Mouse (Mus musculus) hindbrain, embryonic 15.5 days (tissue): ENCODE measurements at regions not wholly inside any gene's neighbourhood (a gene's known extent, or its start where the extent isn't known, plus 50 kb on each side); places are given as distances from the start of the nearest gene placed in this dataset.

Experiments used
- ATAC-seq: fragments of 200-750 bp; cut with Nextera tagmentation; 2 replicates; pipeline ENCODE4 v1.8.0; 2017; ENCODE audit warnings: low read depth, moderate number of reproducible peaks, moderate TSS enrichment; ENCODE audit not compliant: low FRiP score
- H3K27ac ChIP-seq: fragments of 300-500 bp; sonication (generic); replicated peaks from 2 replicates; pipeline ENCODE4 v1.5.1; 2015; ENCODE audit warnings: mild to moderate bottlenecking, inconsistent platforms
- H3K27me3 ChIP-seq: fragments of 300-500 bp; sonication (generic); 2 replicates; pipeline ENCODE4 v1.6.1; 2015; ENCODE audit warnings: control low read depth, inconsistent platforms
- H3K36me3 ChIP-seq: fragments of 300-500 bp; sonication (generic); 2 replicates; pipeline ENCODE4 v1.6.1; 2015; ENCODE audit warnings: control low read depth, inconsistent platforms
- H3K4me1 ChIP-seq: fragments of 300-500 bp; sonication (generic); replicated peaks from 2 replicates; pipeline ENCODE4 v1.6.1; 2015; ENCODE audit warnings: control low read depth, inconsistent platforms
- H3K4me2 ChIP-seq: fragments of 300-500 bp; sonication (generic); 2 replicates; pipeline ENCODE4 v1.6.1; 2015; ENCODE audit warnings: moderate library complexity, mild to moderate bottlenecking, inconsistent platforms
- H3K4me3 ChIP-seq: fragments of 300-500 bp; sonication (generic); 2 replicates; pipeline ENCODE4 v1.5.1; 2015; ENCODE audit warnings: mild to moderate bottlenecking, inconsistent platforms
- H3K9ac ChIP-seq: fragments of 300-500 bp; sonication (generic); 2 replicates; pipeline ENCODE4 v1.6.1; 2015; ENCODE audit warnings: inconsistent platforms
- H3K9me3 ChIP-seq: fragments of 300-500 bp; sonication (generic); 2 replicates; pipeline ENCODE4 v1.6.1; 2016; ENCODE audit warnings: control low read depth, inconsistent platforms
- WGBS: fragments of 180-500 bp; shearing (Covaris S2); methylation state at CpG from one replicate; pipeline ENCODE4 v1.1.7; 2015; 5-methylcytosine and 5-hydroxymethylcytosine counted together

- ATAC-seq = no peak
- WGBS = 43% methylated on average over 5 of the region's 5 CpGs
- H3K9me3 ChIP-seq = no peaks in the 10 kb centered on the region
- peaks cover 8% of the 10 kb centered on the region; the same call in 1 of the 2 replicates for H3K4me1 ChIP-seq
- no peaks in the 10 kb centered on the region for H3K36me3 ChIP-seq
- H3K4me2 ChIP-seq = no peak overlapping the region
- no peak overlapping the region for H3K9ac ChIP-seq
- no peak overlapping the region for H3K27ac ChIP-seq
- H3K4me3 ChIP-seq = no peak overlapping the region
- H3K27me3 ChIP-seq = no peaks in the 10 kb centered on the region
Observed at GRCm38 (mm10) chr4:54838111-54838510, 106.7 kb upstream of the Zfp462 start.

DNA sequence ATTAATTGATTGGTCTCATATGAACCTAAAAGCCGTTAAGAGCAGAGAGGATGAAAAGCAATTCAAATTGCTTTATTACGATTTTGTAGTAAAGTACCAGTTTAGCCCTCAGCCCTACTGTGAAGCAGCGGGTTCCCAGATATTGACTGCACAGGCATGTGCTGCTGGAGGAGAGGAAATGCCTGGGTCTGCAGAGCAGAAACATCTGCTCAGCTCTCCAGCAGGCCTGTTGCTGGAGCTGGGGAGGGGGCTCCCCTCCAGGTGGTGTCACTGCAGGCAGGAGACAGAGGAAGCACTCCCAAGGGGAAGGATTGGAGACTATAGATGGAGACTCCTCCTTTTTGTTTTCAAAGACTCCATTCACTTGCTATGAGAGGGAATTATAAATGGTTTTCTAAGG is 106.1 kb upstream of the Zfp462 start:
- Histone ChIP-seq H3K27ac (no peak overlapping the region), H3K9ac (no peak overlapping the region), H3K4me3 (no peak overlapping the region), H3K27me3 (no peaks in the 10 kb centered on the region), H3K9me3 (no peaks in the 10 kb centered on the region), H3K36me3 (no peaks in the 10 kb centered on the region), H3K4me1 (peaks cover 8% of the 10 kb centered on the region; the same call in 1 of the 2 replicates), H3K4me2 (no peak overlapping the region)
- 35% methylated on average over 3 of the region's 3 CpGs for WGBS
- peak; percentile 59; the same call in 1 of the 2 replicates for ATAC-seq

DNA sequence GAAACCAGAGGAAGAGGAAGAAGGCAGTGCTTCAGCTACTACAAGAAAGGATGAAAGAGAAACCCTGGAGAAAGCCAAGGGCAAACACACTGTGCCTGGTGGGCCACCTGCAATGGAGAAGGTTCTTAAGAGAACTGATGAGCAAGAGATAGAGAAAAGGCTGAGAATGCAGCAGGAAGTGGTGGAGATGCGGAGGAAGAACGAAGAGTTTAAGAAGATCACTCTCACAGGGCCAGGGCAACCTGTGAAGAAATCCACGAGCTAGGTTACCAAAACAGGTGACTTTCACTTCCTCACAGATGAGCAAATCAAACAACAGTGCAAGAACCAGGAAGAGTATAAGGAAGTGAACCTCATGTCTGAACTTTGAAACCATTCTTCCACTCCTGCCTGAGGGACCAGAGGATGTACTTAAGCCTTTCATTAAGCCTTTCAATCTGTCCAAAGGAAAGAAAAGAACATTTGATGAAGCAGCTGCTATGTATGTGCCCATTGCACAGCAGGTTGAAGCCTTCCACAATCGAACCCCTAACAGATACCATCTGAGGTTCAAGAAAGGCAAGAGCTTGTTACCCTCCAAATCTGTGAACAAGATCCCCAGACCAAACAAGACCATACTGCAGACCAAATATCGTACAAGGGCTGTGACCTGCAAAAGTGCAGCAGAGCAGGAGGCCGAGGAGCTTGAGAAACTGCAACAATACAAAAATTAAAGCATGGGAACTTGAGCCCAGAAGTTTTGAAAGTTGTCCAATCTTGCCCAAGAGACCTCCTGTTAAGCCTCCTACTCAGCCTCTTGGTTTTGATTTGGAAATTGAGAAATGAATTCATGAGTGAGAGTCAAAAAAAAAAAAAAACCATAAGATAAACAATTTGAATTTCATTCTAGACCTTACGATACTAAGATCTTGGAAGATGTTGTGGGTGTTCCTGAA is 91.6 kb upstream of the Zfp462 start:
- no peak for ATAC-seq
- Histone ChIP-seq H3K9ac (no peak overlapping the region), H3K4me3 (no peak overlapping the region), H3K9me3 (no peaks in the 10 kb centered on the region), H3K27me3 (no peaks in the 10 kb centered on the region), H3K36me3 (no peaks in the 10 kb centered on the region), H3K27ac (no peak overlapping the region), H3K4me2 (no peak overlapping the region), H3K4me1 (no peaks in the 10 kb centered on the region)
- 92% methylated on average over 7 of the region's 7 CpGs for WGBS

DNA sequence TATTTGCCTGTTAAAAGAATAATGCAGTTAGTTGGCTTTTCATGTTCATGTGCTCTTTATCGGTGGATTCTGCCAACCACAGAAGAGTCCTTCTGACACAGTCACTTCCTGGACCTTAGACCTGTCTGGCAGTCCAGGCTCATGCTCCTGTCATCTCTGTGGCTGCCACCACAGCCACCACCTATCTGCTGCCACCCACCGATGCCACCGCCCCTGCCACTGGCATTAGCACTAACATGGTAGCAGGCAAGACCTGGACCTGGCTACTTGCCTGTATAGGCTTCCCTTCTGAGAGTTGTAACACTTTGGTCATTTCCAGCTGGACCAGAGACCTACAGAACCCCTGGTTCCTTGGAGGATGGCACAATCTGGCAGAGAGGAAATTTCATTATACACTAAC is 86.2 kb upstream of the Zfp462 start:
- no peak for ATAC-seq
- Histone ChIP-seq H3K9ac (no peak overlapping the region), H3K9me3 (no peaks in the 10 kb centered on the region), H3K27me3 (no peaks in the 10 kb centered on the region), H3K4me2 (no peak overlapping the region), H3K4me1 (no peaks in the 10 kb centered on the region), H3K4me3 (no peak overlapping the region), H3K36me3 (no peaks in the 10 kb centered on the region), H3K27ac (no peak overlapping the region)
- WGBS = 97% methylated on average over 3 of the region's 3 CpGs

DNA sequence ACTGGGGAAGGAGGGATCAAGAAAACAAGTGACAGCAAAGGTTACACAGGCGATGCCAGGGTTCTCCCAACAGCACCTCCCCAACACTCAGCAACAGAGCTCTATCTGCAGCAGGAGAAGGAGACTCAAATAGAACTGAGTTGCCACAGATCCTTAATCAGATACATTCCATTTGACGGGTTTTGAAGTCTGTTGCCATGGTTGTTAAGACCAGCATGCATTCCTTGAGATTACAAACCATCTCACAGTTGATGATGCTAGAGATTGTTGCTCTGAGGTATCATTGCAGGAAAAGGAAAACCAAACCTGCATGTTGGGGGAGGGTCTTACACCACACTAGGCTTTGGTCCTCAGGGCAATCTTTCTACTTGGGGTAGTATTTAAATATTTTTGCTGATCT is 78.8 kb upstream of the Zfp462 start:
- Histone ChIP-seq H3K9me3 (no peaks in the 10 kb centered on the region), H3K27me3 (no peaks in the 10 kb centered on the region)
- 58% methylated on average over 2 of the region's 2 CpGs for WGBS

GRCm38 (mm10) chr4:54874136-54874827 is 70.6 kb upstream of the Zfp462 start:
- Histone ChIP-seq H3K9me3 (no peaks in the 10 kb centered on the region), H3K27me3 (no peaks in the 10 kb centered on the region), H3K4me1 (no peaks in the 10 kb centered on the region), H3K27ac (no peak overlapping the region), H3K4me2 (no peak overlapping the region), H3K9ac (no peak overlapping the region), H3K36me3 (no peaks in the 10 kb centered on the region), H3K4me3 (no peak overlapping the region)
- ATAC-seq = no peak
- 90% methylated on average over 13 of the region's 13 CpGs for WGBS

More for the DNA sequence above, 78.8 kb upstream of the Zfp462 start:
- H3K4me1 ChIP-seq = no peaks in the 10 kb centered on the region
- H3K4me2 ChIP-seq = no peak overlapping the region
- H3K9ac ChIP-seq = no peak overlapping the region
- no peak for ATAC-seq
- H3K27ac ChIP-seq = no peak overlapping the region
- H3K36me3 ChIP-seq = no peaks in the 10 kb centered on the region
- no peak overlapping the region for H3K4me3 ChIP-seq

GRCm38 (mm10) chr4:54875506-54875905 is 69.3 kb upstream of the Zfp462 start:
- no peaks in the 10 kb centered on the region for H3K36me3 ChIP-seq
- no peaks in the 10 kb centered on the region for H3K27me3 ChIP-seq
- no peaks in the 10 kb centered on the region for H3K9me3 ChIP-seq
- H3K4me3 ChIP-seq = no peak overlapping the region
- WGBS = 90% methylated on average over 8 of the region's 8 CpGs
- H3K4me2 ChIP-seq = no peak overlapping the region
- H3K9ac ChIP-seq = no peak overlapping the region
- H3K27ac ChIP-seq = no peak overlapping the region
- ATAC-seq = no peak
- H3K4me1 ChIP-seq = no peaks in the 10 kb centered on the region

- ATAC-seq = no peak
- WGBS = 79% methylated on average over 2 of the region's 2 CpGs
Observed at GRCm38 (mm10) chr4:54877361-54877760, 67.5 kb upstream of the Zfp462 start.

DNA sequence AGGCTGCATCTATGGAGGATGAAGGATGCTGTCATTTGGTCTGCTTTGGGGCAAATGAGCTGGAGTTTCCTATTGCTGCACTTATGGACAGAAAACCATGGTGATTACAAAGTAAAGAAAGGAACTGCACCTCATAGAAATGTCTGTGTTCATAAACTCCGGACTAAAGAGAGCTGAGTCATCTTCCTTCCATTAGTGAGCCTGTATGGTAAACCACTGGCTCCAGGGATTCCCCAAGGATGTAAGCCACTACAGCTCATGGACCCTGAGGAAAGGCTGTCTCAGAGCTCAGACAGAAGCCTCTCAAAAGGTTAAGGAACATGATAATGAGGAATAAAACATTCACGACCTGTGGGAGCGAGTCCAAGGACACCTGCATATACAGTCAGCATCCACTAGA is 66.3 kb upstream of the Zfp462 start:
- no peak overlapping the region for H3K4me3 ChIP-seq
- ATAC-seq = no peak
- no peaks in the 10 kb centered on the region for H3K9me3 ChIP-seq
- 84% methylated on average over 3 of the region's 3 CpGs for WGBS
- H3K4me2 ChIP-seq = no peak overlapping the region
- H3K36me3 ChIP-seq = no peaks in the 10 kb centered on the region
- H3K27ac ChIP-seq = no peak overlapping the region
- H3K27me3 ChIP-seq = no peaks in the 10 kb centered on the region
- no peaks in the 10 kb centered on the region for H3K4me1 ChIP-seq
- H3K9ac ChIP-seq = no peak overlapping the region

More at GRCm38 (mm10) chr4:54877361-54877760, 67.5 kb upstream of the Zfp462 start:
- no peak overlapping the region for H3K9ac ChIP-seq
- no peaks in the 10 kb centered on the region for H3K27me3 ChIP-seq
- no peaks in the 10 kb centered on the region for H3K9me3 ChIP-seq
- no peak overlapping the region for H3K4me2 ChIP-seq
- H3K36me3 ChIP-seq = no peaks in the 10 kb centered on the region
- H3K27ac ChIP-seq = no peak overlapping the region
- no peak overlapping the region for H3K4me3 ChIP-seq
- H3K4me1 ChIP-seq = no peaks in the 10 kb centered on the region

DNA sequence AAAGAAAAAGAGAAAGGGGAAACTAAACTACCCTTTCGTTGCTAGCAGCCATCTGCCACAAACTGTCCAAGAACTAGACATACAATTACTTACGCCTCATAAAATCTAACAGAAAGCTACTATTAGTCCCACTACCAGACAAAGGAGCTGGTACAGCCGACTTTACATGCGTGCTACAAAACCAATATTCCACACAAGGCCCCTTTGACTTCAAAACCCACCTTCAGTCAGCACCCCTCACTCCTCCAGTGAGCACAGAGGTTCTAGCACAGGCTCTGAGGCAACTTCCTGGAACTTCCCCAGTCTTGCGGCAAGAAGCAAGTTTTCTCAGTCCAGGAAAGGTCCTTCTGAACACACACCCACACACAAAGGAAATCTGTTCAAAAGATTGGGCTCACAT is 51.6 kb upstream of the Zfp462 start:
- no peak for ATAC-seq
- H3K27ac ChIP-seq = no peak overlapping the region
- no peaks in the 10 kb centered on the region for H3K9me3 ChIP-seq
- no peak overlapping the region for H3K4me3 ChIP-seq
- no peaks in the 10 kb centered on the region for H3K36me3 ChIP-seq
- H3K4me2 ChIP-seq = no peak overlapping the region
- 47% methylated on average over 5 of the region's 5 CpGs for WGBS
- H3K4me1 ChIP-seq = no peaks in the 10 kb centered on the region
- no peak overlapping the region for H3K9ac ChIP-seq
- H3K27me3 ChIP-seq = no peaks in the 10 kb centered on the region
